Mouse (Mus musculus) layer of hippocampus, postnatal 14 days (tissue): ENCODE measurements around the gene Hyal2. TPM values are rescaled to one million over a fixed set of nuclear protein-coding genes. Genes with fewer than 3 reads are reported as not detected.
"Not testable (repeated sequence)": the region's sequence is repeated elsewhere in the genome, so short reads cannot be mapped to it uniquely, and the experiment has no call there.

ENCODE experiments used
- DNase-seq, 2 experiments: peaks; one replicate each; pipeline ENCODE4 v3.0.0; 2021 to 2022; ENCODE audit warnings: low spot score in 2 of 2, mixed read lengths in 1 of 2
- total RNA-seq, 2 experiments: library from RNA; stranded (reverse); gene quantifications; 2 replicates each; pipeline ENCODE4 v1.2.3; 2021

Gene Hyal2
- total RNA-seq, 2 experiments from 2014 or later = 14.6 to 16.8 TPM

DNA sequence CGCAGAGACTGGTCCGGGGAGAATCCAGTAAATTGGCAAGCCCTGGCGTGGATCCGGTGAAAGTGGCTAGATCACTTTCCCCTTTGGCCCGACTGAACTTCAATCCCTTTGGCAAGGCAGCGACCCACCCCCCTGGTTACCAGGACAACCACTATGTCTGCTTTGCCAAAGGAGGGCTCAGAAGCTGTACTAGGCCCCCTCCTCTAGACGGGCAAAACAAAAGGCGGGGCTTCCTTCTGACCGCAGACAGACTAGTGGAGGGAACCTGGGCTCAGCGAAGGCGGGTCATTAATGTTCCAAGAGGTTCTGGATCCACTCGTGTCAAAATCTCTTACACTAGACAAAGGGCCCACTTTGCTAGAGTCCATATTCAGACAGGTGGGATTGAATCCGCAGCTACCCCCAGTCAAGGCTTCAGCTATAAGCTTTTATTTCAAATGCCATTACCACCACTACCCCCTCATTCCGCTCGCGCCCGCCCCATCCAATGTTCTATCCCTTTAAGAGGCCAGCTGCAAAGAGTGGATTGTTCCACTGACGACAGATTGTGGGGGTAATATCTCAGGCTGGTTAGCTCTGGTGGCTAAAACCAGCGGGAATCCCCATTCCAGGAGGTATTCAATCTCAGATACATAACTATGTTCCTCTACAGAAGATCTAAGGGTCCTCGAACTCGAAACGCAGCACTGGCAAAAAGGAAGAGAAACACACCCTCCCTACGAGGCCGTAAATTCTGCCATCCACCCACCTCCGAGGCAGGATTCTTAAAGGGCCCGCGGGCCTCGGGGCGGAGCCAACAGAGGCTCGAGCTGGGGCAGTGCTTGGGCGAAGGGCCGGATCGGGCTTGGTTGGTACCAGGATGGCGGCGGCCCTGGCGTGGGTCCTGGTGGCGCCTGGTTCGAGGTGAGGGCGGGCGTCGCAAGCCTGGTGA lies 851 bp downstream of the Hyal2 start:
- peak; percentile 88 to 89 for DNase-seq

DNA sequence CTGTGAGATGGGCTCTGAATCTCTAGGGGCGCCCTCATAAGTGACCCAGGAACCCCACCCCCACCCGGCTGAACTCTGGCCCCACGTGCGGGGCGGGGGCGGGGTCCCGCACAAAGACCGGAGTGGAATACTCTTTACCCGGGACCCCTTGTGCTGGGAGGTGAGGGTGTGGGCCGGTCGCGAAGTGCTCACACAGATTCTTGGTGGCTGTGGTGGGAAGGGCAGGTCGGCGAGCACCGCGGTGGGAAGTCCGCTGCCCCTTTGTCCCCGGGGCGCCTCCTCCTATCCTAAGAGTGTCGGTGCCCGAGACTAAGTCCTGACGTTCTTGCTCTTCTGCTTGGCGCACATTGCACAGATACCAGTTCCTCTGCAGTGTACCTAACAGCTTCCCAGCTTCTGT lies 1.5 kb downstream of the Hyal2 start:
- DNase-seq = no peak

DNA sequence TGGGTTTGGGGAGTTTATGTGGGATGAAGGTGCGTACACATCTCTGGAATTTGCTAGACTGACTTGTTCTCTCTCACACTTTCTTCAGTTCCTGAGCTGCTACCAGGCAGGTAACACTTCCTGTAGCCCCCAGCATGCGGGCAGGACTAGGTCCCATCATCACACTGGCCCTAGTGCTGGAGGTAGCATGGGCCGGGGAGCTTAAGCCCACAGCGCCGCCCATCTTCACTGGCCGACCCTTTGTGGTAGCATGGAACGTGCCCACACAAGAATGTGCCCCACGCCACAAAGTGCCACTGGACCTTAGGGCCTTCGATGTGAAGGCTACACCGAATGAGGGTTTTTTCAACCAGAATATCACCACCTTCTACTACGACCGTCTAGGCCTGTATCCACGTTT lies 2.3 kb downstream of the Hyal2 start:
- no peak for DNase-seq

DNA sequence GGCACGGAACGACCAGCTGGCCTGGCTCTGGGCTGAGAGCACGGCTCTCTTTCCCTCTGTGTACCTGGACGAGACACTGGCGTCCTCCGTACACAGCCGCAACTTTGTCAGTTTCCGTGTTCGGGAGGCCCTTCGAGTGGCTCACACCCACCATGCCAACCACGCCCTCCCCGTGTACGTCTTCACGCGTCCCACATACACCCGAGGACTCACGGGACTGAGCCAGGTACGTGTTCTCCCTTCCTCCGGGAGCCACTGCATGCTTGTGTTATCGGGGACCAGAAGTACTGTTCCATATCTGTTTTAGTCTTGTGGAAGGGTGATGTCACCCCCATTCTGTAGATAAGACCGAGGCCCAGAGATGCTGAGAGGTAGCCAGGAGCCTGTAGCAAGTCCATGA lies 3.1 kb downstream of the Hyal2 start:
- no peak for DNase-seq

GRCm38 (mm10) chr9:107571534-107572326 lies 4.0 kb downstream of the Hyal2 start:
- no peak for DNase-seq

DNA sequence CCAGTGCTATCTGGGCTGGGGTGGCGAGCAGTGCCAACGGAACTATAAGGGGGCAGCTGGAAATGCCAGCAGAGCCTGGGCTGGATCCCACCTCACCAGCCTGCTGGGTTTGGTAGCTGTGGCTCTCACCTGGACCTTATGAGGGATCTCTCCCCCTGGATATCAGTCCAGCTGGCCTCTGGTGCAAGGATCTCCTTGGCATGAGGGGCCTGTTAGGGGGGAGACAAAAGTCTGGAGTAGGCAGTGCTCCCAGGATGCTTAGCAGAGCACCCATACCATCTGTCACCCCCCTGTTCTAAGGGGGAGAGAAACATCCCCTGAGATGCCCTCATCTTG lies 4.5 kb downstream of the Hyal2 start:
- no peak for DNase-seq

GRCm38 (mm10) chr9:107573774-107574173 lies 6.0 kb downstream of the Hyal2 start:
- not testable (repeated sequence) for DNase-seq

GRCm38 (mm10) chr9:107575579-107576356 lies 8.0 kb downstream of the Hyal2 start:
- DNase-seq = no peak

GRCm38 (mm10) chr9:107576357-107577107 lies 8.8 kb downstream of the Hyal2 start, which contains the start of gene Hyal1:
Hyal1 (plus strand) TSS chr9:107576927.
- DNase-seq = peak in 1 of 2 experiments; percentile 51

DNA sequence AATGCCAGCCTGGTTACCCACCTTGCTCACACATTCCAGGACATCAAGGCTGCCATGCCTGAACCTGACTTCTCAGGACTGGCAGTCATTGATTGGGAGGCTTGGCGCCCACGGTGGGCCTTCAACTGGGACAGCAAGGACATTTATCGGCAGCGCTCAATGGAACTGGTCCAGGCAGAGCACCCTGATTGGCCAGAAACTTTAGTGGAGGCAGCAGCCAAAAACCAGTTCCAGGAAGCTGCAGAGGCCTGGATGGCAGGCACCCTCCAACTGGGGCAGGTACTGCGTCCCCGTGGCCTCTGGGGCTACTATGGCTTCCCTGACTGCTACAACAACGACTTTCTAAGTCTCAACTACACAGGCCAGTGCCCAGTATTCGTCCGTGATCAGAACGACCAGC lies 10.1 kb downstream of the Hyal2 start:
- DNase-seq = no peak

DNA sequence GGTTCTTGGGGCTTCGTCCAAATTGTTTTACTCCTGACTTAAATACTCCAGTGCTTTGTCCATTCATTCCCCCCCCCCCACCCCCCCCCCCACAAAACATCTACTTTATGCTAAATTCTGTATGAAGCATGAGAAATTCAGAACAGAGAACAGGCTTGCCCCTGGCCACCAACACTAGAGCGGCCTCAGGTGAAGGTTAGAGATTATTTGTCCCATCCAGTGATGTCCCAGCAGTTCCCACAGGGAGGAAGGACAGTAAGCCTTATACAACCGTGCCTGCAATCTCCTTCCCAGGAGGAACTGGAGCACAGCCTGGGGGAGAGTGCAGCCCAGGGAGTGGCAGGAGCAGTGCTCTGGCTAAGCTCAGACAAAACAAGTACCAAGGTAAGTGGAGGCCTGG lies 10.8 kb downstream of the Hyal2 start, which contains the start of gene Naa80:
Naa80 (plus strand) TSS at position 301 of the 400 bp plus-strand sequence.
- no peak for DNase-seq

DNA sequence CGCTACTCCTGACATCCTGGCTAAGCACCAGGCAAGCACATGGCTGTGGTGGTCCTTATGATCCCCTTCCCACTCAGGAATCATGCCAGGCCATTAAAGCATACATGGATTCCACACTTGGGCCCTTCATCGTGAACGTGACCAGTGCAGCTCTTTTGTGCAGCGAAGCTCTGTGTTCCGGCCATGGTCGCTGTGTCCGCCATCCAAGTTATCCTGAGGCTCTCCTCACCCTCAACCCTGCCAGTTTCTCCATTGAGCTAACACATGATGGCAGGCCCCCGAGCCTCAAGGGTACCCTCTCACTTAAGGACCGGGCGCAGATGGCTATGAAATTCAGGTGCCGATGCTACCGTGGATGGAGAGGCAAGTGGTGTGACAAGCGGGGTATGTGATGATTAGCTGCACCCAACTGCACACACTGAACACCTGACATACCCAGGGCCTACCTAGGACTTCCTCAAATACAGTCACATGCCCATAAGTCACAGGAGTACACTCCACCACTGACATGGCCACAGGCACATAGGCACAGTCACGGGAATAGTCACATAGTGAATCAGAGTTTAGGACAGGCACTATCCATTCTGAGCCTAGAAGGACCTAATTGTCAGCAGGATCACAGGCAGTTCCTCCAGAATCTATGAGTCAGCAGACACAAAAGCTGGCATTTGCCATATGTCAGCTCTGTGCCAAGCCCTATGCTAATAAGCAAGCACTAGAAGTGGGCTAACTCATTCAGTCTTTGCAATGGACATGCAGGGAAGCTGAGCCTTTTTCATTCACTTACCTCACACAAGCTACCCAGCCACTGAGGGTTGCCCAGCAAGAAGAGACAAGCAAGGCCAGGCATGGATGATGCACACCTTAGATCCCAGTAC lies 11.5 kb downstream of the Hyal2 start:
- no peak for DNase-seq

- DNase-seq = peak; percentile 84 to 92
Observed at GRCm38 (mm10) chr9:107580501-107581317, 13.0 kb downstream of the Hyal2 start, which contains the start of gene Hyal3. Hyal3 (plus strand) TSS chr9:107580818.

GRCm38 (mm10) chr9:107581584-107581983 lies 13.8 kb downstream of the Hyal2 start:
- DNase-seq = no peak

DNA sequence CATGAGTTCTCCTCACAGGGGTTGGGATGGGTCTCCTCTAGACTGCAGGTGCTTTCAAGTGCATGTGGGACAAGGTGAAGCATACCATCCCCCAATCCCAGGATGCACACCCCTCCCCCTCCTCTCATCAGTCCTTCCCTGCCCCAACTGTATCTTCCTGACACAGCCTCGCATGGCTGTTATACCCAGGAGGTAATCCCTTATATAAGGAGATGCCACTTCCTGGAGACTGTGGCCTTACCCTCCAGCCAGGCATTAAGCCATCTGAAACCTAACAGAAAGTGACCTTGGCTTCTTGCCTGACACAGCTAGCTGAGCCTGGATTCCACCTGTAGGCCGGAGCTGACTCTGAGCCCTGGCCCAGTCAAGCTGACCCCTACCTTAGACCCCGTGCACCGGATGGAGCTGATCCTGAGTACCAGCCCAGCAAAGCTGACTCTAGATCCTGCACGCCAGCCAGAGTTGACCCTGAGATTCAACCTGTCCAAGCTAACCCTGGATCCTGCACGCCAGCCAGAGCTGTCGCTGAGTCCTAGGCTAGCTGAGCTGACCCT lies 14.8 kb downstream of the Hyal2 start:
- no peak for DNase-seq

DNA sequence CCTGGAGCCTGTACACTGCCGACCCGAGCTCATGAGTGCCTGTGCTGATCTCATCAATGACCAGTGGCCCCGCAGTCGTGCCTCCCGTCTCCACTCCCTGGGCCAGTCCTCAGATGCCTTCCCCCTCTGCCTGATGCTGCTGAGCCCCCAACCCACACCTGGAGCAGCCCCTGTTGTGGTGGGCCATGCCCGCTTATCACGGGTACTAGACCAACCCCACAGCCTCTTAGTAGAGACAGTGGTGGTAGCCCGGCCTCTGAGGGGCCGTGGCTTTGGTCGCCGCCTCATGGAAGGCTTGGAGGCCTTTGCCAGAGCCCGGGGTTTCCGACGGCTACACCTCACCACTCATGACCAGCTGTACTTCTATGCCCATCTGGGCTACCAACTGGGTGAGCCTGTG lies 15.4 kb downstream of the Hyal2 start:
- DNase-seq = no peak

DNA sequence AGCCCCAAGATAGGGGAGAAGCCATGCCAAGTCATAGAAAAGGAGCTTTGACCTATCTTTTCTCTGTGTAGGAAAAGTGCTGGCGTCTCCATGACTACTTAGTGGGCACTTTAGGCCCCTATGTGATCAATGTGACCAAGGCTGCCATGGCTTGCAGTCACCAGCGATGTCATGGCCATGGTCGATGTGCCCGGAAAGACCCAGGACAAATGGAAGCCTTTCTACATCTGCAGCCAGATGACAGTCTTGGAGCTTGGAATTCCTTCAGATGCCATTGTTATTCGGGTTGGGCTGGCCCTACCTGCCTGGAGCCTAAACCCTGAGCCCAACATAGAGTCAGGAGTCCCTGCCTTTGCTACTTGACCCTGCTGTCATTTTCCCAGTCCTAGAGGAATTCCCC lies 18.8 kb downstream of the Hyal2 start:
- no peak for DNase-seq
